Mouse (Mus musculus) liver, adult 2 months (tissue): ENCODE data around the gene Hoxd9. TPM values are rescaled to one million over a fixed set of nuclear protein-coding genes. Genes with fewer than 3 reads are reported as not detected.

ENCODE experiments used
- DNase-seq: peaks from one replicate; pipeline ENCODE4 v3.0.0-alpha.2; 2011; ENCODE audit warnings: low read depth, low spot score; ENCODE audit errors: extremely low read depth
- H3K27ac ChIP-seq: fragments of 200-500 bp; replicated peaks from 2 replicates; pipeline ENCODE4 v1.5.1; 2012; ENCODE audit warnings: low read depth, mild to moderate bottlenecking, control low read depth, inconsistent platforms, low read length; ENCODE audit not compliant: insufficient read depth
- H3K27me3 ChIP-seq: fragments of 200-500 bp; 2 replicates; pipeline ENCODE4 v1.6.1; 2012; ENCODE audit warnings: mild to moderate bottlenecking, moderate library complexity, low read length, inconsistent platforms; ENCODE audit not compliant: control insufficient read depth, insufficient read depth
- H3K36me3 ChIP-seq: fragments of 200-500 bp; 2 replicates; pipeline ENCODE4 v1.6.1; 2012; ENCODE audit warnings: low read length, inconsistent platforms; ENCODE audit not compliant: control insufficient read depth, insufficient read depth
- H3K4me1 ChIP-seq: fragments of 200-500 bp; 2 replicates; pipeline ENCODE4 v1.6.1; 2011; ENCODE audit warnings: low read length; ENCODE audit not compliant: control insufficient read depth, insufficient read depth
- H3K4me3 ChIP-seq: fragments of 200-500 bp; 2 replicates; pipeline ENCODE4 v1.5.1; 2011; ENCODE audit warnings: low read depth, mild to moderate bottlenecking, control low read depth, low read length, moderate library complexity; ENCODE audit not compliant: insufficient read depth
- H3K79me2 ChIP-seq: fragments of 200-500 bp; 2 replicates; pipeline ENCODE4 v1.6.1; 2012; ENCODE audit warnings: inconsistent platforms, mild to moderate bottlenecking, low read length, moderate library complexity; ENCODE audit not compliant: control insufficient read depth, insufficient read depth
- H3K9ac ChIP-seq: fragments of 200-500 bp; 2 replicates; pipeline ENCODE4 v1.6.1; 2012; ENCODE audit warnings: low read depth, mild to moderate bottlenecking, control low read depth, inconsistent platforms, low read length
- CTCF ChIP-seq: fragments of 200-500 bp; IDR thresholded peaks from 2 replicates; pipeline ENCODE4 v1.5.1; 2011; ENCODE audit warnings: low read depth, low read length, control low read depth
- POLR2A ChIP-seq: fragments of 200-500 bp; IDR thresholded peaks from 2 replicates; pipeline ENCODE4 v1.6.1; 2011; ENCODE audit warnings: low read length, control low read depth; ENCODE audit not compliant: insufficient read depth; ENCODE audit errors: extremely low read depth
- WGBS: fragments of 180-500 bp; shearing (Covaris S2); methylation state at CpG from one replicate; pipeline ENCODE4 v1.1.7; 2018; 5-methylcytosine and 5-hydroxymethylcytosine counted together
- polyA plus RNA-seq: library from polyadenylated mRNA; depleted of rRNA; stranded (reverse); fragments of >200 nt; gene quantifications from 2 replicates; pipeline ENCODE4 v1.2.3, GENCODE M21; 2012
- total RNA-seq: library from RNA; depleted of rRNA; stranded (reverse); fragments of >200 nt; gene quantifications from 2 replicates; pipeline ENCODE4 v1.2.3, GENCODE M21; 2014

Gene Hoxd9
- total and polyA plus RNA-seq, 2 experiments: not detected

- Histone ChIP-seq H3K27ac (no peak overlapping the region), H3K79me2 (no peaks in the 10 kb centered on the region), H3K27me3 (peaks cover 25% of the 10 kb centered on the region; the same call in 1 of the 2 replicates), H3K9ac (no peak overlapping the region), H3K4me1 (no peaks in the 10 kb centered on the region), H3K4me3 (no peak overlapping the region), H3K36me3 (no peaks in the 10 kb centered on the region)
- no peak for TF ChIP-seq CTCF
- no peak for TF ChIP-seq POLR2A
- no peak for DNase-seq
- WGBS: 12% methylated on average over 18 of the region's 18 CpGs
These were observed 16.7 kb downstream of the Hoxd9 start for GRCm38 (mm10) chr2:74714156-74714789.

DNA sequence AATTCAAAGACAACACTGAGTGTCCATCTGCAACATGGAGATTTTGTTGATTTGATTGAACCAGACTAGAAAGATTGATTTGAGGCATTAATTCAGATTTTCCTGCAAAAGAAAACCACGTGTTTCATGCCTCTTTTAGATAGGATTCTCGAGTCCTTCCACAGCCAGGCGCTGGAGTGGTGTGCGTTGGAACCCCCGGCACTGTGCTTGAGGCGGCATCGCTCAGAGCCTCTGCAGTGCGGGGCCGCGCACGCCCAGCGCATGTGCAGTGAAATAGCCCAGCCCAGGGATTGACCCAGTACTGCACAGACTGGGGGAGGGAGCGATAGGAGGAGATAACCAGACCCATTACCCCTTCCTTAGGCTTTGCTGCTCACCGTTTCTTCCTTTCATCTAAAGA, 17.4 kb downstream of the Hoxd9 start:
- Histone ChIP-seq H3K79me2 (no peaks in the 10 kb centered on the region), H3K36me3 (no peaks in the 10 kb centered on the region), H3K9ac (no peak overlapping the region), H3K27ac (no peak overlapping the region), H3K4me1 (no peaks in the 10 kb centered on the region), H3K27me3 (peaks cover 26% of the 10 kb centered on the region; the same call in 1 of the 2 replicates), H3K4me3 (no peak overlapping the region)
- WGBS: 8% methylated on average over 14 of the region's 14 CpGs
- DNase-seq: no peak
- TF ChIP-seq POLR2A (no peak), CTCF (no peak)

DNA sequence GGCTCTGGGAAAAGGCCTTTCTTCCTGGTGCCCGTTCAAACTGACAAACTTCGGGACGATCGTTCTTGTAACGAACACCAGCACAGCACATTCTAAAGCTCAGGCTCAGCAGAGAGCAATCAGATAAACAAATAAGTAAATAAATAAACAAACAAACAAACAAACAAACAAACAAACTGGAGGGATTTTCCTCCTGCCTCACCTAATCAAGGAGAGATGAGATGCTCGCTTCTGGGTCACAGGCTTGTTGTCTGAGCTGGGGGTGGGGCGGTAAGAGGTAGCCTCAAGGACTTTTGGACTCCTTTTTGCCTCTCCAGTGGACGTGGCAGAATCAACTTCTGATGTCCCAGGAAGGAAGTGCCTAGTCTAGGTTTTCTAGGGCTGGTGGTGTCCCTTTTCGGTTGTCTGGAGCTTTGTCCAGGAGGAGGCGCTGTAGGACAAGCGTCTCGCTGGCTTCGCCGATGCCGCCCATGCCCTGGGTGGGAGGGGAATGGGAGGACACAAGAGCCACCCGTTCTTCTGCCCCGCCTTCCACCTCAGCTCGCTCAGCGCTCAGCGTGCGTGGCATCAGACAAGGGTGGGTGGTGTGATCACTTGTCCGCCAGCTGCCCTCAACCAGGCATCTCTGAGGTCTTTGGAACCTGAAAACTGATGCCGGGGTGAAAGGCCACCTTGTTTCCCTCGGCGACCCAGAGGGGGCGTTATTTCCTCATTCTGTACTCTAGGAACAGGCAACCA, 18.1 kb downstream of the Hoxd9 start:
- H3K79me2 ChIP-seq: no peaks in the 10 kb centered on the region
- no peak overlapping the region for H3K4me3 ChIP-seq
- DNase-seq: peak; percentile 47
- WGBS: 7% methylated on average over 26 of the region's 26 CpGs
- no peaks in the 10 kb centered on the region for H3K36me3 ChIP-seq
- peaks cover 24% of the 10 kb centered on the region; the same call in 1 of the 2 replicates for H3K27me3 ChIP-seq
- no peak overlapping the region for H3K9ac ChIP-seq
- no peak overlapping the region for H3K27ac ChIP-seq
- H3K4me1 ChIP-seq: no peaks in the 10 kb centered on the region
- TF ChIP-seq POLR2A (no peak), CTCF (peak; percentile 91)

- WGBS: 15% methylated on average over 2 of the region's 2 CpGs
- no peak for DNase-seq
- no peak overlapping the region for H3K27ac ChIP-seq
- H3K36me3 ChIP-seq: no peaks in the 10 kb centered on the region
- TF ChIP-seq POLR2A (no peak), CTCF (no peak)
- H3K27me3 ChIP-seq: peaks cover 17% of the 10 kb centered on the region
- no peaks in the 10 kb centered on the region for H3K4me1 ChIP-seq
- no peaks in the 10 kb centered on the region for H3K79me2 ChIP-seq
- no peak overlapping the region for H3K4me3 ChIP-seq
- no peak overlapping the region for H3K9ac ChIP-seq
These were observed 22.9 kb downstream of the Hoxd9 start for GRCm38 (mm10) chr2:74720384-74720783.

DNA sequence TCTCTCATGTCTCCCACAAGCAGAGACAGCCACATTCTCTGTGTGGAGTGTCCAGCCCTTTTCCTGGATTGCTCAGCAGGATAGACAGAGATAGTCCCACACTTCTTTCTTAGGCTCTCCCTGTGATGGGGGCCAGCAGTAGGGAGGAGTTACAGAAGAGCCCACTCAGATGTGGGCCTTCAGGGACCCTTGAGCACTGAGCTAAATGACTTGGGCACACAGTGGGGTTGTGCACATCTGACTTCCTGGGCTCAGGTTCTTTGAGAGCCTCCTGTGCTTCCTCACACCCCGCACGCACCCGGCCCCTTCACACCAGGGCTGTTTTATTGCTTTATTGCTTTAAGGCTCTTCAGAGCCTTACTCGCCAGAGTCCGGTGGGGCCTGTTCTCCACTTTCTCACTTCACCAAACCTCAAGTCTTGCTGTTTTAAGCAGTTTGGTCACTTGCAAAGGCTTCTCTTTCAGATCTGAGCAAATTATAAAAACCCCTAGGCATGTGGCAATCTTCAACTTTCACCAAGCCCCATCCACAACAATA, 23.5 kb downstream of the Hoxd9 start:
- peaks cover 18% of the 10 kb centered on the region for H3K27me3 ChIP-seq
- no peak overlapping the region for H3K27ac ChIP-seq
- no peak for DNase-seq
- TF ChIP-seq POLR2A (no peak), CTCF (no peak)
- H3K79me2 ChIP-seq: no peaks in the 10 kb centered on the region
- no peaks in the 10 kb centered on the region for H3K4me1 ChIP-seq
- H3K9ac ChIP-seq: no peak overlapping the region
- H3K4me3 ChIP-seq: no peak overlapping the region
- WGBS: 15% methylated on average over 5 of the region's 5 CpGs
- no peaks in the 10 kb centered on the region for H3K36me3 ChIP-seq
